Mouse (Mus musculus) kidney, adult 2 months (tissue): ENCODE results near the gene Gm45716.

Experiments
- CTCF ChIP-seq: fragments of 200-500 bp; conservative IDR thresholded peaks from 2 replicates; pipeline ENCODE4 v1.5.1; 2011; ENCODE audit warnings: low read depth, mild to moderate bottlenecking, control low read depth, low read length, moderate library complexity, mixed read lengths; ENCODE audit not compliant: insufficient read depth, insufficient read length
- POLR2A ChIP-seq: fragments of 200-500 bp; IDR thresholded peaks from one replicate; pipeline ENCODE4 v1.6.1; 2011; ENCODE audit warnings: low read depth, low read length, control low read depth

DNA sequence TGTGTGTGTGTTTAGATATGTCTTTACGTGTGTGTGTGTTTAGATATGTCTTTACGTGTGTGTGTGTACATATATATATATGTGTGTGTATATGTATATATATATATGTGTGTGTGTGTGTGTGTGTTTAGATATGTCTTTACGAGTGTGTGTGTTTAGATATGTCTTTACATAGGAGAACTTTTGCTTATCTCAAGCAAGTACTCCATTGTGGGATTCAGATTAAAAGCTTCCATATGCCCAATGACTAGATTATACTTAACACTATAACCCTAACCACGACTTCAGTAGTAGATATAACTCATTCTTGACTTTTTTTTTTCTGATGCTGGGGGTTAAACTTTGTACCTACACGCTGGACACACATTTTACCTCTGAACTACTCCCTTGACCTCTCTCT lies 92.6 kb downstream of the Gm45716 start:
- TF ChIP-seq POLR2A (no peak), CTCF (no peak)
